Mouse (Mus musculus) testis, postnatal 10 days (tissue): ENCODE data around the gene Sobp.

Experiments
- DNase-seq: peaks from one replicate; pipeline ENCODE4 v3.0.0; 2021; ENCODE audit warnings: low spot score

The Sobp gene

GRCm38 (mm10) chr10:43086888-43087287, 87.4 kb downstream of the Sobp start:
- DNase-seq = no peak

- DNase-seq = no peak
Observed at GRCm38 (mm10) chr10:43084087-43084366, 90.3 kb downstream of the Sobp start.

DNA sequence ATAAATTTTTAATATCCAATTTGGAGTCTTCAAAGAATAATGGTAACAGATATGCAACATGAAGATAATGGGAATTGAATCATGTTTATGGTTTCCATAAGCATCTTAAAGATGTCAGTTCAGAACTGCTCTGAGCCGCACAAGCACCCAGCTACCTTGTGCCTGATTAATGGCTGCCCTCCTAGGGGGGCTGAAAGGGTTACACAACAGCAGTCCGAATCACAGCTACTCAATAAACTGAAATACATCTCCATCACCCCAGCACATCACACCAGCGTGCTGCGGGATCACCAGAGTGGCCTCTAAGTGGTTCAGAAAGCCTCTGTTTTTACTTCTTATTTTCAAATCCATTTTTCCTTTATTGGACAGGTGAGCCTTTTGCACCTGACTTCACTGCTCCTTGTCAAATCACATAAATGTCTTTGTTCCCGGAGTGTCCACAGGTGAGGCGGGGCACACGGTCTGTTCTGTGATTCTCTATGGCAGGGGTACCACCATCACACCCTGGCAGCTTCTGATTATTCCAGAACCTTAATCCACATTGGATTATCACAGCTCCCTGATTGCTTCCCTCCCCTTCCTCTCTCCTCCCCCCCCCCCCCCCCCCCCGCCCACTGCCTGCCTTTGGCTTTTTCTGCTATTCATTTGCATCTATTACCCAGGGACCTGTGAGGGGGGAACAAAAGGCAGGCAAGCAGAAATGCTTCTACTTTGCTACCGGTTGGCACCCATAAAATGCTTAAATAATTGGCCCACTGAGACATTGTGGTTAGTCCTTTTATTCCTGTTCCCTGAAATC, 90.8 kb downstream of the Sobp start:
- DNase-seq = no peak

DNA sequence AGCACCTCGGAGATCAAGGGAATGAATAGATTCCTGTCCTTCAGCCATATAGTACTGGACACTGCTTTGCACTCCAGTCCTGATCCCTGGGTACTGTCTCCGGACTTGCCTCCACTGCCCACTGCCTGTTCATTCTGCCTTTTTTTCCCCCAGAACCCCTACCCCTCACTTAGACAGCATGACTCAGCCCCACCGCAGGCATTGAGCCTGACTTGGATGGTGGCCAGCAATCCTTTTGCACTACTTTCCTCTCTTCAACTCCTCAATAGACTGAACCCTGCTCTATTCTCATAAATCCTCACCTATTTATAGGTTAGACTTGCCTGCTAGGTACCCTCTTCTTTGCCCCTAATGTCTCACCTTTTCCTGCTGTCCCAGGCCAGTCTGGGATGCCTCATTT, 93.0 kb downstream of the Sobp start:
- no peak for DNase-seq

- peak; percentile 42 for DNase-seq
Observed at GRCm38 (mm10) chr10:43075535-43076152, 98.7 kb downstream of the Sobp start.

DNA sequence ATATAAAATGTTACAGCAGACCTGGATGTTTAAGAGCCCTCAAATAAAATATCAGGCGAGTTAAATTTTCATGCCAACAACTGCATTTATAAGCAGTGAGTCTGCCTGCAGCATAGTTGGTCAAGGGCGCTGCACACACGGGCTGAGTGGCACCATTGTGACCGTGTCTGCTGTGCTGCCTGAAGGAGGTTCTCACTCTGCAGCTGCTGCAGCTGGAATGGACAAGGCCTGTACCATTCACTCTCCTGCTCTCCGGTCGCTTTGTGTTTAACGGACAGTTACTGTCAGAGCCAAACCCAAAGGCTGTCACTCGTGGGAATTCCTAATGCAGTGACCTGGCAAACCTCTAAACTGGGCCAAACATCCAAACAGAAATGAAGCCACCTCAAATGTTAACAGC, 101.0 kb downstream of the Sobp start:
- DNase-seq = no peak

GRCm38 (mm10) chr10:43070893-43071292, 103.4 kb downstream of the Sobp start:
- no peak for DNase-seq

GRCm38 (mm10) chr10:43065331-43065730, 109.0 kb downstream of the Sobp start:
- no peak for DNase-seq

- DNase-seq = no peak
Observed at GRCm38 (mm10) chr10:43061519-43062105, 112.7 kb downstream of the Sobp start.

DNA sequence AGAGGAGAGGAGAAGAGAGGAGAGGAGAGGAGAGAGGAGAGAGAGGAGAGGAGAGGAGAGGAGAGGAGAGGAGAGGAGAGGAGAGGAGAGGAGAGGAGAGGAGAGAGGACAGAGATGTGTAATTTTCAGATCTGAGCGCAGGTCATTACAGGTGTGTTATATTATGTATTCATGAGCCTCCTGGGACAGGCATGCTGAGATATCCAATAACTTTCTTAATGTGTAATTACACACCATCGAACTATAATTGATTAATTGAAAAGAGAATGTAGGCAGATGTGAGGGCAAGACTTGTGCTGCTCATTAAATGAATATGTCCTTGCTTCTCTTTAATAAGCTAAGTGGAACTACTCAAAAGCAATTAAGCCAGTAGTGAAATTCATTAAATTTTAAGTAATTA, 118.9 kb downstream of the Sobp start:
- no peak for DNase-seq

GRCm38 (mm10) chr10:43054776-43055175, 119.6 kb downstream of the Sobp start:
- no peak for DNase-seq

GRCm38 (mm10) chr10:43053861-43054560, 120.3 kb downstream of the Sobp start:
- no peak for DNase-seq

DNA sequence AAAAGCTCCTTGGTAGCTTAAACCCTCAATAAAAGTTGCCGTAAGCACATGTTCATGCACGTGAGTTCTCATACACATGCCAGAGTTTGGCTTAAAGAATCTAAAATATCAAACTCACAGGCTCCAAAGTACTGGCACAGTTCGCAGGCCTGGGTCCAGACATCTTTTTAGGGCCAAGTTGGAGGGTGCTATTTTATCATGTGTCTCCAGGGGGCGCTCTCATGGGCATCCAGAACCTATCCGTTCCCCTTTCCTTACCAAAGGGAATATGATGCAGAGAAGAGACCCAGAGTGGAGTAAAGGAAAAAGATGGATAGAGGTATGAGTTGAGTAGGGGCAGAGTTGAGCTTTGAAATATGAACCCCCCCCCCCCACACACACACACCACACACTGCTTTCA, 121.9 kb downstream of the Sobp start:
- DNase-seq = peak; percentile 59

- no peak for DNase-seq
Observed at GRCm38 (mm10) chr10:43047804-43048348, 126.5 kb downstream of the Sobp start.

DNA sequence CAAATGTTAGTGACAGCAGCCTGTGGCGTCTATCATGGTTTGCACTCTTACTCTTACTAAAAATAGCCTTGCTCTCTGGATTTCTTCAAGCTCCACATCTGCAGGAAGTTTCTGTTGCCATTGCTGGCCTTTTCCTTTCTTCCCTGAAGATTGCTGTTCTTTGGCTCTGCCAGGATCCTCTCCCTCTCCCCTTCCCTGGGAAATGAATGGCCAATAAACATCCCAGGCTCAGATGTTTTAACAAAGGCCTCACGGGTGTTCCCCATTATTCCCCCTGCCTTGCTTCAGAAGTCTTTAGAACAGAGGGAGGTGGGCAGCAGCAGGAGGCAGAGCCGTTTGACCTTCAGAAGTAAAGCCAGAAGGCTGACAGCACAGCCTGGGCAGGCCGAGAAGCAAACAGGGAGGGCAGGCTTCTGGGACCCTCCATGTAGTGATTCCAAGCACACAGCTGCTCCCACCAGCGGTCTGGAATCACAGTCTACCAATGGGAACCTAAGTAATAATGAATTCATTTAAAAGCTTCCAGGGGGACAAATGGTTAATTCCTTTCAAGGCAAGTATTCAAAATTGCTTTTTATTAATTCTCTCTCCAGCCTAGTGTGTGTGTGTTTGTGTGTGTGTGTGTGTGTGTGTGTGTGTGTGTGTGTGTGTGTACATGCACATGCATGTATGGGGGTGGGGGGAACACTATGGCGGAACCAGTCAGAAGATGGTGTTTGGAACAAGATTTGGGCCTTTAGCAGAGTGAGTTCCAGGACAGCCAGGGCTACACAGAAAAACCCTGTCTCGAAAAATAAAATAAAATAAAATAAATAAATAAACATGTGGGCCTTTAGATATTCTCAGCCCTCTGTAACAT, 130.8 kb downstream of the Sobp start:
- DNase-seq = no peak

DNA sequence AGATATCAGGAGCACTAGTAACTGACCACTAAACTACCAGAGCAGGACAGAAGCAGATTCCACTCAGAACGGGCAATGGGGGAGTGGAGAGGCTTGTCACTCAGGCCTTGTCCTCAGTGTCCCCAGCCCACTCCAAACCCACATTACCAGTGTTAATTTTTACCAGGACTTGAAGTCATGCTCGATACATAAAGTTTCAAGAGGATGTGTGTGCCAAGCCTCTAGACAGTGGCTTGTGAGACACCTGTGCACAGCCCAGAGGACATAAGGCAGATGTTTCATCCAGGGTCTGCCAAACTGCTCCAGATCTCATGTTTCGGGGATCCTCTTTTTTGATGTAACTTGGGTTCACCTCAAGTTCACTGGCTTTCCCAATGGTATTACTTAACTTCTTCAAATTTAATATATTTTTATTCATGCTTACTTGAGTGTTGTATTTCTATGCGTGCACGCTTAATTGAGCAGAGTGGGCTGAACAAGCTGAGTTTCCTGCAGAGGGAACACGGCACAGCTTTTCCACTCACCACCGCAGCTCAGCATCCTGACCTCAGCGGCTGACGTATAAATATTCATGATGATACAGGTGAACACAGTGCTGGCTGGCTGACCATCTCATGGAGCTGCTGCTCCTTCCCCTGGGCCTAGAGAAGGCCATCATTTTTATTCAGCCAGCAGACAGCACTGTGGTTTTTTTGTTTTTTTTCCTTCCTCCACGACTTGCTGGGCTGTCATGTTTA, 131.6 kb downstream of the Sobp start:
- DNase-seq = no peak

DNA sequence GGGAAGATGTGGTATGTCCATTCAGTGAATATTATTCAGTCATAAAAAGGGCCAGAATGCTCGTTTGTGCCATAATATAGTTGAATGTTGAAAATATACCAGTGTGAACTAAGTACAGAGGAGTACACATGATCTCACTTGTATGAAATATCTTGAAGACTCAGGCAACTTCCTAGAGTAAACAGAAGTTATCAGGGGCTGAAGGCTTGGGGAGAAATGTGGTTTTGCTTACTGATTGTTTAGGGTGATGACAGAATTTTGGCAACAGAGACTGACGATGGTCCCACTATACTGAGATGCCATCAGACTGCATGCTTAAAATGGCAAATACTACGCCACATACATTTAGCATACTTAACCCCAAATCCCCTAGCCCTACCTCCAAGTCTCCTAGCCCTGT, 132.5 kb downstream of the Sobp start:
- DNase-seq = no peak

DNA sequence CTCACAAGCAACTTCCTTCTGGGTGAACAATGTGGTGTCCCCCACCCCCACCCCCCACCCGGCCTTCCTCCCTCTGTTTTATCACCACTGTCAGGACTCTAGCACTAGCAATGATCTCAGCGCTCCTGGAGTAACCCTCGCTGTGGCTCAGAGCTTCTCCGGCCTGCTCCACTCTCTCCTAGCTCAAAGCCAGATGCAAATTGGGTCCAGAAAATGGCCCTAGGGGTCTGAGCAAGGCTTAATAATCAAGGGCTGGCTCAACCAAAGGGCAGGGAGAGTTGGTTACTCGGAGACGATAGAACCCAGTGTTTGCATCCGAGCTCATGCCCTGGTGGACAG, 136.9 kb downstream of the Sobp start:
- DNase-seq = no peak

DNA sequence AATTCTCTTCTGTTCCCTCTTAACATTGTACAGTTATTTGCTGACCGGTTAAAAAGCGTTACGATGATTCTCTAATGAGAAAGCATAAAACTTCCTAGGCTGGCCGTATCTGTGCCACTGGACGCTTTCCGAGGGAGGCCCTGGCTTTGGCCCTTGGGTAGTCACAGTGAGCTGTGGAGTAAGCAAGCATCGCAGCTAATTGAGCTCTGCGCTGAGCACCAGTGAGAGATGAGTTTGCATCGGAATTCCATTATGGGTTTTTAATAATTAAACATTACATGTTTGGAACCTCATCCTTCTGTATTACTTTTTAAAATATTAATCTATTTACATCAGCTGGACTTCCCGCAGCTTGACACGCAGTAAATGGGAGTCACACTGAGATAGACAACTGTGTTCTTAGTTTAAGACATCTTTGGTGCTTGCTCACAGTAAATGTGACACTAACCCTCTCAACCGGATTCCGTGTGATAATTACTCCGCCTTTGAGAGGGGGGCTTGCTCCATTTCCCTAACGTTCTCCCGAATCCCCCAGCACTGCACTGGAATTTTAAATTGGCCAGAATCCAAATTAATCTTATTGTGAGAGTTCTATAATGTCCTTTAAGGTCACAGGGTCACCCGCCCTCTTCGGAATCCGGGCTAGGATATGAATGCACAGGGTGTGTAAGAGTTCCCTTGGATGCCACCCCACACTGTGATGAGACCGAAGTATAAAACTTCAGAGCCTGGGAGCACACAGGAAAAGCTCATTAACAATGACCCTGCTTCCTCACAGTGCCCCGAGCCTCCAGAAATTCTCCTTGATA, 137.5 kb downstream of the Sobp start:
- no peak for DNase-seq

GRCm38 (mm10) chr10:43035579-43035978, 138.8 kb downstream of the Sobp start:
- DNase-seq = peak; percentile 66
